Mouse (Mus musculus) midbrain, postnatal 0 days (tissue): ENCODE data around the gene Flywch1. TPM values are rescaled to one million over a fixed set of nuclear protein-coding genes. Genes with fewer than 3 reads are reported as not detected.

Experiments used
- ATAC-seq: fragments of 200-750 bp; cut with Nextera tagmentation; 2 replicates; pipeline ENCODE4 v1.8.0; 2017; ENCODE audit warnings: moderate number of reproducible peaks, mild to moderate bottlenecking, moderate TSS enrichment, moderate library complexity; ENCODE audit not compliant: low FRiP score
- DNase-seq: peaks from one replicate; pipeline ENCODE4 v3.0.0-alpha.2; 2015; ENCODE audit warnings: low spot score
- H3K27ac ChIP-seq: fragments of 300-500 bp; sonication (generic); 2 replicates; pipeline ENCODE4 v1.5.1; 2014; ENCODE audit warnings: low read depth, mild to moderate bottlenecking, low read length, mixed read lengths
- H3K27me3 ChIP-seq: fragments of 300-500 bp; sonication (generic); 2 replicates; pipeline ENCODE4 v1.6.1; 2014; ENCODE audit warnings: low read length, control low read depth, mixed read lengths; ENCODE audit not compliant: insufficient read depth
- H3K36me3 ChIP-seq: fragments of 300-500 bp; sonication (generic); 2 replicates; pipeline ENCODE4 v1.6.1; 2014; ENCODE audit warnings: low read length, control low read depth, mixed read lengths; ENCODE audit not compliant: insufficient read depth
- H3K4me1 ChIP-seq: fragments of 300-500 bp; sonication (generic); 2 replicates; pipeline ENCODE4 v1.6.1; 2014; ENCODE audit warnings: mild to moderate bottlenecking, control low read depth, antibody characterized with exemption, low read length, mixed read lengths; ENCODE audit not compliant: insufficient read depth
- H3K4me2 ChIP-seq: fragments of 300-500 bp; sonication (generic); 2 replicates; pipeline ENCODE4 v1.6.1; 2014; ENCODE audit warnings: low read depth, mild to moderate bottlenecking, low read length, mixed read lengths; ENCODE audit not compliant: poor library complexity, severe bottlenecking
- H3K4me3 ChIP-seq: fragments of 300-500 bp; sonication (generic); 2 replicates; pipeline ENCODE4 v1.5.1; 2014; ENCODE audit warnings: low read depth, mild to moderate bottlenecking, low read length, moderate library complexity
- H3K9ac ChIP-seq: fragments of 300-500 bp; sonication (generic); replicated peaks from 2 replicates; pipeline ENCODE4 v1.6.1; 2014; ENCODE audit warnings: mild to moderate bottlenecking, low read length, moderate library complexity, mixed read lengths; ENCODE audit not compliant: poor library complexity, severe bottlenecking
- H3K9me3 ChIP-seq: fragments of 300-500 bp; sonication (generic); 2 replicates; pipeline ENCODE4 v1.6.1; 2016; ENCODE audit warnings: low read length, control low read depth
- CTCF ChIP-seq: IDR thresholded peaks from 2 replicates; pipeline ENCODE4 v1.5.1; 2016; ENCODE audit warnings: antibody characterized with exemption, mild to moderate bottlenecking
- WGBS: fragments of 180-500 bp; shearing (Covaris S2); extraction: QIAGEN DNeasy Blood & Tissue Kit; methylation state at CpG from one replicate; pipeline ENCODE4 v1.1.7; 2014; 5-methylcytosine and 5-hydroxymethylcytosine counted together
- polyA plus RNA-seq: library from polyadenylated mRNA; unstranded; fragments of >200 nt; fragmentation: Nextera tagmentation; extraction: Ambion mirVana; gene quantifications from 2 replicates; pipeline ENCODE4 v1.2.1, GENCODE M21; 2015
- total RNA-seq: library from RNA; depleted of rRNA; stranded (reverse); fragments of >200 nt; gene quantifications from 2 replicates; pipeline ENCODE4 v1.2.3, GENCODE M21; 2014; rRNA removed

Flywch1 gene
- total and polyA plus RNA-seq, 2 experiments from 2014 or later: 188 to 248 TPM

- Histone ChIP-seq H3K27me3 (peaks cover 4% of the 10 kb centered on the region), H3K4me1 (no peaks in the 10 kb centered on the region), H3K4me3 (no peak overlapping the region), H3K4me2 (no peak overlapping the region), H3K9ac (no peak overlapping the region), H3K9me3 (no peaks in the 10 kb centered on the region), H3K27ac (no peak overlapping the region), H3K36me3 (no peaks in the 10 kb centered on the region)
- DNase-seq: no peak
- no peak for TF ChIP-seq CTCF
- WGBS: 76% methylated on average over 9 of the region's 9 CpGs
- ATAC-seq: no peak
These were observed 68.1 kb downstream of the Flywch1 start for GRCm38 (mm10) chr17:23703301-23703700.

Other genes with a start within 250 kb of the Flywch1 start
- 16.9 and 21.7 TPM in 2 replicates for gene Zfp213, start 207.4 kb downstream of the Flywch1 start, total RNA-seq
- 10.0 and 10.7 TPM in 2 replicates for gene Zfp213, start 207.4 kb downstream of the Flywch1 start, polyA plus RNA-seq
- gene Zfp13, start 172.1 kb downstream of the Flywch1 start, total RNA-seq: 36.2 and 48.2 TPM in 2 replicates
- 23.3 and 26.3 TPM in 2 replicates for gene Zfp13, start 172.1 kb downstream of the Flywch1 start, polyA plus RNA-seq
- gene Zscan10, start 170.7 kb downstream of the Flywch1 start, total RNA-seq: not detected in 2 replicates
- gene Zscan10, start 170.7 kb downstream of the Flywch1 start, polyA plus RNA-seq: not detected in 2 replicates
- gene Mmp25, start 126.3 kb downstream of the Flywch1 start, total RNA-seq: 0.33 and 0.66 TPM in 2 replicates
- 0.98 and 1.0 TPM in 2 replicates for gene Mmp25, start 126.3 kb downstream of the Flywch1 start, polyA plus RNA-seq
- gene Bicdl2, start 111.1 kb downstream of the Flywch1 start, total RNA-seq: not detected in 2 replicates
- gene Bicdl2, start 111.1 kb downstream of the Flywch1 start, polyA plus RNA-seq: 0.10 TPM in 1 of 2 replicates, not detected in the other
- 87.3 and 194 TPM in 2 replicates for gene Hcfc1r1, start 98.0 kb downstream of the Flywch1 start, total RNA-seq
- gene Hcfc1r1, start 98.0 kb downstream of the Flywch1 start, polyA plus RNA-seq: 210 and 212 TPM in 2 replicates
- 16.7 and 21.5 TPM in 2 replicates for gene Thoc6, start 97.7 kb downstream of the Flywch1 start, total RNA-seq
- gene Thoc6, start 97.7 kb downstream of the Flywch1 start, polyA plus RNA-seq: 21.1 and 23.2 TPM in 2 replicates
- gene Tnfrsf12a, start 94.1 kb downstream of the Flywch1 start, total RNA-seq: 3.9 and 4.2 TPM in 2 replicates
- 3.3 TPM in 2 replicates for gene Tnfrsf12a, start 94.1 kb downstream of the Flywch1 start, polyA plus RNA-seq
- 0.60 and 0.99 TPM in 2 replicates for gene Cldn6, start 92.4 kb downstream of the Flywch1 start, total RNA-seq
- gene Cldn6, start 92.4 kb downstream of the Flywch1 start, polyA plus RNA-seq: 0.31 and 0.56 TPM in 2 replicates
- gene Cldn9, start 87.6 kb downstream of the Flywch1 start, total RNA-seq: 0.19 and 0.55 TPM in 2 replicates
- 0.25 TPM in 1 of 2 replicates, not detected in the other for gene Cldn9, start 87.6 kb downstream of the Flywch1 start, polyA plus RNA-seq
- 0.19 TPM in 1 of 2 replicates, not detected in the other for gene 1520401A03Rik, start 48.8 kb downstream of the Flywch1 start, total RNA-seq
- 0.15 TPM in 1 of 2 replicates, not detected in the other for gene 1520401A03Rik, start 48.8 kb downstream of the Flywch1 start, polyA plus RNA-seq
- gene Pkmyt1, start 45.3 kb downstream of the Flywch1 start, total RNA-seq: 18.3 and 18.4 TPM in 2 replicates
- gene Pkmyt1, start 45.3 kb downstream of the Flywch1 start, polyA plus RNA-seq: 18.0 and 18.3 TPM in 2 replicates
- gene Paqr4, start 30.7 kb downstream of the Flywch1 start, total RNA-seq: 83.6 and 103 TPM in 2 replicates
- gene Paqr4, start 30.7 kb downstream of the Flywch1 start, polyA plus RNA-seq: 66.0 and 73.8 TPM in 2 replicates
- gene Kremen2, start 25.8 kb downstream of the Flywch1 start, total RNA-seq: 0.38 and 2.5 TPM in 2 replicates
- 1.3 TPM in 2 replicates for gene Kremen2, start 25.8 kb downstream of the Flywch1 start, polyA plus RNA-seq
- 94.8 and 96.5 TPM in 2 replicates for gene Flywch2, start 14.5 kb upstream of the Flywch1 start, total RNA-seq
- gene Flywch2, start 14.5 kb upstream of the Flywch1 start, polyA plus RNA-seq: 128 and 133 TPM in 2 replicates
- gene Srrm2, start 18.9 kb upstream of the Flywch1 start, total RNA-seq: 162 and 196 TPM in 2 replicates
- 351 and 443 TPM in 2 replicates for gene Srrm2, start 18.9 kb upstream of the Flywch1 start, polyA plus RNA-seq
- gene Elob, start 57.5 kb upstream of the Flywch1 start, total RNA-seq: 1,027 and 1,129 TPM in 2 replicates
- 1,525 and 1,526 TPM in 2 replicates for gene Elob, start 57.5 kb upstream of the Flywch1 start, polyA plus RNA-seq
- gene Prss33, start 64.5 kb upstream of the Flywch1 start, total RNA-seq: not detected in 2 replicates
- gene Prss33, start 64.5 kb upstream of the Flywch1 start, polyA plus RNA-seq: 0.17 TPM in 1 of 2 replicates, not detected in the other
- gene Prss32, start 72.3 kb upstream of the Flywch1 start, total RNA-seq: not detected in 2 replicates
- 0.23 and 0.60 TPM in 2 replicates for gene Prss32, start 72.3 kb upstream of the Flywch1 start, polyA plus RNA-seq
- 0.11 and 1.8 TPM in 2 replicates for gene Prss41, start 72.6 kb upstream of the Flywch1 start, total RNA-seq
- 1.3 and 2.2 TPM in 2 replicates for gene Prss41, start 72.6 kb upstream of the Flywch1 start, polyA plus RNA-seq
- gene Prss21, start 96.5 kb upstream of the Flywch1 start, total RNA-seq: not detected in 2 replicates
- gene Prss21, start 96.5 kb upstream of the Flywch1 start, polyA plus RNA-seq: not detected in 2 replicates
- gene Dcpp1, start 109.3 kb upstream of the Flywch1 start, total RNA-seq: 2.0 TPM in 1 of 2 replicates, not detected in the other
- not detected in 2 replicates for gene Dcpp1, start 109.3 kb upstream of the Flywch1 start, polyA plus RNA-seq
- gene Dcpp2, start 109.3 kb upstream of the Flywch1 start, total RNA-seq: not detected in 2 replicates
- gene Dcpp2, start 109.3 kb upstream of the Flywch1 start, polyA plus RNA-seq: not detected in 2 replicates
- not detected in 2 replicates for gene Dcpp3, start 145.9 kb upstream of the Flywch1 start, total RNA-seq
- not detected in 2 replicates for gene Dcpp3, start 145.9 kb upstream of the Flywch1 start, polyA plus RNA-seq
- gene Sbp, start 170.1 kb upstream of the Flywch1 start, total RNA-seq: not detected in 2 replicates
- gene Sbp, start 170.1 kb upstream of the Flywch1 start, polyA plus RNA-seq: not detected in 2 replicates
- not detected in 2 replicates for gene Sbpl, start 183.7 kb upstream of the Flywch1 start, total RNA-seq
- not detected in 2 replicates for gene Sbpl, start 183.7 kb upstream of the Flywch1 start, polyA plus RNA-seq
- 1.8 TPM in 1 of 2 replicates, not detected in the other for gene Prss30, start 209.0 kb upstream of the Flywch1 start, total RNA-seq
- gene Prss30, start 209.0 kb upstream of the Flywch1 start, polyA plus RNA-seq: 0.15 and 0.17 TPM in 2 replicates
- gene Prss22, start 226.5 kb upstream of the Flywch1 start, total RNA-seq: not detected in 2 replicates
- gene Prss22, start 226.5 kb upstream of the Flywch1 start, polyA plus RNA-seq: 0.17 TPM in 1 of 2 replicates, not detected in the other